Mouse (Mus musculus): ENCODE measurements around the gene Togaram2. TPM values are rescaled to one million over a fixed set of nuclear protein-coding genes. Genes with fewer than 3 reads are reported as not detected.

Gene Togaram2
- total RNA-seq, 4 experiments from 2014 or later, result 1.4 to 2.4 (median 2.1) TPM

DNA sequence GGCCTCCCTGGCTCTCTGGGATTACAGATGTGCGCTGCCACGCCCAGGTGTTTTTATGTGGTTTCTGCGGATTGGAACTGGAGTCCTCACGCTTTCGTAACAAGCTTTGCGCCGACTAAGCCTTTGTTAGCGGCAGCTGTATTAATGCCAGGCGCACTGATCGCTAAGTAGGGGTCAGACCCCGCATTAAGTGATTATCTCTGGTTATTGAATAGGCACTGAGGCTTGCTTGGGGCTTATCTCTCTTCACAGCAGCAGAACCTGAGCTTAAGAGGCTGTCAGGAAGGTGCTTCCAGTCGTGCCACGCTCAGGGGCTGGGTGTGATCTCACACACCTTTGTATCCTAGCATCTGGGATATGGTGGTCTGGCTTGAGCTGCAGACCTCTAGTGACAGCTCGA is 8.6 kb downstream of the Togaram2 start:
- no peak for DNase-seq (ENCODE audit: low spot score in 2 of 2)

- no peak for DNase-seq (ENCODE audit: low spot score in 2 of 2)
Measured at GRCm38 (mm10) chr17:71682379-71682778, 9.3 kb downstream of the Togaram2 start.

DNA sequence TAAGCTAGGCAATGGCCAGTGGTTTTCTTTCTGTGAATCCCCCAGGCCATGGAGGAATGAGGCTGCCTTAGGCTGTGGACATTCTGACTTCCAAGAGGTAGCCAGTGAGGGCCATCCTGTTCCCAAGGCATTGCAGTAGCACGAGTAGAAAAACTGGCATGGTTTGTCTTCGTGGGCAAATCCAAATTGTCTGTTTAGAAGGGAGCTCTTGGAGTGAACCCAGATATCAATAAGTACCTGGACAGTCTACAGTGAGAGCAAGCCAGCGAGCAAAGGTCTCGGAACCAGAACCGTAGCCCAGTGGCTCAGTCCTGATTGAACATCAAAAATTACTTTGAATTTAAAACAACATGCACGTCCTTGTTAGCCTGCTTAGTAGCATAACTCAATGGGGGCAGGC is 10.2 kb downstream of the Togaram2 start:
- no peak for DNase-seq (ENCODE audit: low spot score in 2 of 2)

- DNase-seq (ENCODE audit: low spot score in 2 of 2), result no peak
Measured at GRCm38 (mm10) chr17:71684103-71684608, 11.1 kb downstream of the Togaram2 start.

DNA sequence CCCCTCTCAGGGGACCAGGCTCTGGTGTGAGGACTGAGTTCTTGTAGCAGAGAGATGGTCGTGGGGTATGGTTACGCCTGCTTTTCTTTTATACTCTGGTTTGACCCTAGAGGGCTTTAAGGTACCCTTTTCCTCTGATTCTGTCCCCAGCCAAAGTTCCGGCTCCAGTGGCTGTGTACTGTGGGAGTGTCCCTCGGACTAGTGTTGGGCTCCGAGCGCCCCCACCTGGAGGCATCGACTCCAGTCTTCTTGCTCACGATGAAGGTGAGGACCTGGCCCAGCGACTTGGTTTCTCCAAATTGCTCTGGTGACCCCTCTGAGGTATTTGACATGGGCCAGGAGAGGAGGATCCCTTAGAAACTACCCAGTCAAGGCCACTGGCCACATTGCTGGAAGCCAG is 14.4 kb downstream of the Togaram2 start:
- no peak for DNase-seq (ENCODE audit: low spot score in 2 of 2)

- DNase-seq (ENCODE audit: low spot score in 2 of 2), result no peak
Measured at GRCm38 (mm10) chr17:71689903-71690302, 16.8 kb downstream of the Togaram2 start.

DNA sequence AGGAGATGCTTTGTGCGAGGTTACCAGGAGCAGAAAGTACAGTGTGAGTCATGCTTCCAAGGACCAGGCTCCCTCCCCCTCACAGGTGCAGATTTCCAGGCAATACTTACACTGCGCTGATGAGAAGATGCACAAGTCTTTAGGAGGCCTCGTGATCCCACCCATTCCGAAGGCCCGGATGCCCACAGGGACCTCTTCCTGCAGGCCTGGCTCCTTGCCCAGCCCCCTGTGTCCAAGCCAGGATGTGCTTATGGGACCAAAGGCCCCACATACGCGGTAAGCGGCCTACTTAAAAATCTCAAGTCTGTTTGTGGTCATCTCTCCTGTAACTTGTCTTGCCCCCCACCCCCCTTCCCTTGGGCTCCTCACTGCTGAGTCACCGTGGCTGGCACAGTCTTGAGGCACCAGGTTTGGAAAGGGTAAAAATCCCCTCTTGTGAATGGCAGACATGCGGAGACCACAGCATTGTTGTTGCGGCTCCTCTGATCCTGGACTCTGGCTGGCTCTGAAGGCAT is 18.4 kb downstream of the Togaram2 start:
- no peak for DNase-seq (ENCODE audit: low spot score in 2 of 2)

DNA sequence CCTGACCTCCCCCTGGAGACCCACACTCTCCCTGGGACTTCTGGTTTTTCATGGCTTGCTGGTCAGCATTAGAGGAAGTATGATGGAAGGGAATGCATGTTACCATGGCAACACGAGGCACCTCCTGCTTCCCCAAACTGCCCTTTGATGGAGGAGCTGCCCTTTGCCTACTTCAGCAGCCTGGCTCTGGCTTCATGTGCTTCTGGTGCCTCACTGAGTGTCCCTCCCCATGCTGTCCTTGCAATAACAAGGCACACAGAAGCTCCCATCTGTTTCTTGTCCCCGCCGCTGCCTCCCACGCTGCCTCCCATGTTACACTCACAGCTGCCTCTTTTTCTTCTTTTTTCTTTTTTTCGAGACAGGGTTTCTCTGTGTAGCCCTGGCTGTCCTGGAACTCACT is 20.3 kb downstream of the Togaram2 start:
- no peak for DNase-seq (ENCODE audit: low spot score in 2 of 2)

DNA sequence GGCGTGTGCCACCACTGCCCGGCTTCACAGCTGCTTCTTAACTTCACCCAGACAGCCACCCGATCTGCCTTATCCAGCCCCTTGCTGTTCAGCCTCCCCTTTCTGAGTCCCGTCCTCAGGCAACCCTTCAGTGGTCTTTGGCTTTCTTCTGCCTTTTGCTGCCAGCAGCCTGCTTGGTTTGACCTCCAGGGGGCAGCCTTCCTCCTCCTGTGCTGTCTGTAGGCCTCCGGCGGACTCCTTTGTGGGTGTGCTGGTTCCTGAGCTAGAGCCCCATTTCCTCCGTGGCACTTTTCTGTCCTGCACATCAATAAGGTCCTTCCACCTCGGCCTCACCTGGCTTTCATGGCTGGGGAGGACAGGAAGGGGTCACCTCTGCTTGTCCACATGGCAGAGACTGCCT is 20.7 kb downstream of the Togaram2 start:
- no peak for DNase-seq (ENCODE audit: low spot score in 2 of 2)

GRCm38 (mm10) chr17:71695151-71695550 is 22.1 kb downstream of the Togaram2 start:
- DNase-seq (ENCODE audit: low spot score in 2 of 2), result no peak

- no peak for DNase-seq (ENCODE audit: low spot score in 2 of 2)
Measured at GRCm38 (mm10) chr17:71695716-71696315, 22.8 kb downstream of the Togaram2 start.

DNA sequence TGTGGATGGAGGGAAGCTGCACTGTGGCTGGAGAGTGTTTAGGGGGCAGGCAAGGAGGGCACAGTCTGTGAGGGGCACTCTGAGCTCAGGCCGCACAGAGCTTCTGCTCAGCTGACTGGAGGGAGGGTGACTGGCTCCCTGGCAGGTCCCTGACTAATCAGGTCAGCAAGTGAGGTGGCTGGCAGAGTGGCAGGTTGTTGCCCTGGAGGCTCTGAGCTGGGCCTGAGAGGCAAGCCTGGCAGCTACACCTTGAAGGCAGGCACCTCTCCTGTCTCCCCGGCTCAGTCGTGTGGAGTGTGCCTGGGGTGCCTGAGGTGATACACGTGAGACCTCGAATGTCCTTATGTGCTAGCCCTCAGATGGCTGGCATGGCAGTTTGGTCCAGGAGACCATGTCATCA is 23.3 kb downstream of the Togaram2 start:
- peak; percentile 22 to 64 for DNase-seq (ENCODE audit: low spot score in 2 of 2)

- peak; percentile 38 to 70 for DNase-seq (ENCODE audit: low spot score in 2 of 2)
Measured at GRCm38 (mm10) chr17:71697896-71698618, 25.0 kb downstream of the Togaram2 start.

DNA sequence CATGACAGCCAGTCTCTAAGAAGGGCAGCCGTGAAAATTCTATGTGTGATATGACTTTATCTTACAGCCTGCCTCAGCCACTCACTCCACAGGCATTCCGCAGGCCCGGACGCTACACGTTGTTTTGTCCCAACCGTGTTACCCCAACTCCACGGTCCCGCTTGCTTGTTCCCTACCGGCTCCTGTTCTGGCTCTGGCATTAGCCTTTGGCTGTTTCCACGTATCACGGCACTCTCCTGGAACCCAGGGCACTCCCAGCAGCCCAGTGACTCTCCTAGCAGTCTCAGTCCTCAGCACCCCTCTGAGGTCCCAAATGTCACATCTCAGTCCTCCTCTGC is 25.5 kb downstream of the Togaram2 start:
- no peak for DNase-seq (ENCODE audit: low spot score in 2 of 2)

- no peak for DNase-seq (ENCODE audit: low spot score in 2 of 2)
Measured at GRCm38 (mm10) chr17:71705113-71705512, 32.1 kb downstream of the Togaram2 start.

DNA sequence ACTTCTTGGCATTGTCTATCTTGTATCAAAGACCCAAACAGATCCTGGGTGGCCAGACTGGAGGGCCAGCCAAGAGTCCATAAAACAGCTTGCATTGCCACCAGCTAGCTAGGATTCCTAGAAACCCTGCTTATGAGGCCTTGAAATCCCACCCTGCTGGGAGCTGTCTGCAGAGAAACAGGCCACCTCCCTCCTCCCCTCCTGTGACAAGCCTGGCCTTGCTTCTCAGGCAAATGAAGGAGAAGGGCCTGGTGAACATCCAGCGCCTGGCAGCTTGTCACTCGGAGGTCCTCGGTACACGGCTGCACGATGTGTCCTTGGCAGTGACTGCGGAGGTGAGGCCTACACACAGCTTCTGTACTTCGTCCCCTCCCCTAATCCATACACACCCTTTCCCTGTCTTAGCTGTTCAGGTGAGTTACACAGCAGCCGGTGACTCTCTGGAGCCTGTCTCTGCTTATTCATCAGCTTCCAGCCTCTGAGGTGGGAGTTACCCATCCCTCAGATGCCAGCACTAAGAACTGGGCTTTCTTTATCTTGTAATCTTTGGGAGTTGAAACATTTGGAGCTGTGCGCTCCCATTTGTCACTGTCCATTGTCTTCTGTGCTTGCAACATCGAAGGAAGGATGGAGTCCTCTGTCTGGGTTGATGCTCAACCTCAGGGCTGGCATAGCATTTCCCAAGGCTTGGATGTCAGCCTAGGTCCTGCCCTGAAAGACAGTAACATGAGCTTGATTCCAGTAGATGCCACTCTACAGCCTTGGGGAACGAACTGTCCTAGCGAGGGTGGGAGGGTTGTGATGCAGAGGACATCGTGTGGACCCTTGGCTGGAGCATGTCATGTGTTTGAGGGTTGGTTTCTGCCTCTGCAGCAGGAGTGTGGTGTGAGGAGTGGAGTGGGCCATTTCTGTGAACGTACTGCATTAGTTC is 32.8 kb downstream of the Togaram2 start:
- DNase-seq (ENCODE audit: low spot score in 2 of 2), result peak in 1 of 2 experiments; percentile 20

DNA sequence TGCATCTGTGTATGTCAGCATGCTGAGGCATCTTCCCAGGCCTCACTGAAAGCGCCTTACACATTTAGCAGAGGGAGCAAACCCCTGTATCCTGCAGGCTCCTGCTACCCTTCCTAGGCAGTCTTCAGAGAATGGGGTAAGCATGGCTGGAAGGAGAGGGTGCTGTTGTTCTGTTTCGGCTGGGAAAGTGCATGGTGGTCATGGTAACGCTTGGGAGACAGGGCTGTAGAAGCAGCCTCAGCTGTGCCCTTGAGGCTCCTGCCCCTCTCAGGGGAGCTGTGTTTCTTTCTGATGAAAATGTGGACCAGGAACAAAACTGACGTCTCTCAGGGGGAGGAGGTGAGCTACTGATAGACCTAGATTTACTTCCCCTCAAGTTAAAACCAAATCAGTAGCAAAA is 34.7 kb downstream of the Togaram2 start:
- no peak for DNase-seq (ENCODE audit: low spot score in 2 of 2)

- no peak for DNase-seq (ENCODE audit: low spot score in 2 of 2)
Measured at GRCm38 (mm10) chr17:71712279-71712678, 39.2 kb downstream of the Togaram2 start.

- no peak for DNase-seq (ENCODE audit: low spot score in 2 of 2)
Measured at GRCm38 (mm10) chr17:71715034-71715433, 42.0 kb downstream of the Togaram2 start.

DNA sequence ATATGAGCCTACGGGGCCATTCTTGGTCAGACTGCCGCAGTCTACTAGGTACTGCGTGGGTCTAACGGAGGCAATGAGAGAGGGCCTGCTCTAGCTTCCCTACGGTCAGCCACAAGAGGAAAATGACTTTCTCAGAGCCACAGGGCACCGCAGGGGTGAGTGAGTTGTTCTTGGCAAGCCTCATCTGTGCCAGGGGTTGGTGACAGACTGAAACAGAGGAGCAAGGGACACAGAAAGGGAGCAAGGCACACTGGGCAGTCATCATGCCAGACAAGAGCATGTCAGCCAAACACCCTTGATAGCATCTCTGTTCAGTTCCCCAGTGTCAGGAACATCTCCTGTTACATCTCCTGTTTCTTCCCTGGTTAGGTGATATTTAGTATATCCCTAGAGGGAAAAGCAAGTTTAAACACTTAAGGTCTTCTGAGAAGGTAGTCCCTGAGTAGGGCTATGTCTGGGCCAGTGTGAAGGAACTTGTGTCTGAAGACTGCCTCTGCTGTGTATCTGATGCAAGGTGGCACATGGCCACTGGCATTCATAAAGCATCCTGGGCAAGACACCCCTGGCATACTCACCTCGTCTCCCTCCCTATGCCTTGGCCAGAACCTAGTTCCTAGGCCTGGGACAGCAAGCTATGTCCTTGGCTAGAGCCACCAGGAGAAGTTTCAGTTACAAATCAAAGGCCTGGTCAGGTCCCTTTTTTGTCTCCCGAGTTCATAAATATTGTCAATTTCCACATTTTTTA is 45.0 kb downstream of the Togaram2 start:
- DNase-seq (ENCODE audit: low spot score in 2 of 2), result peak; percentile 38 to 67

DNA sequence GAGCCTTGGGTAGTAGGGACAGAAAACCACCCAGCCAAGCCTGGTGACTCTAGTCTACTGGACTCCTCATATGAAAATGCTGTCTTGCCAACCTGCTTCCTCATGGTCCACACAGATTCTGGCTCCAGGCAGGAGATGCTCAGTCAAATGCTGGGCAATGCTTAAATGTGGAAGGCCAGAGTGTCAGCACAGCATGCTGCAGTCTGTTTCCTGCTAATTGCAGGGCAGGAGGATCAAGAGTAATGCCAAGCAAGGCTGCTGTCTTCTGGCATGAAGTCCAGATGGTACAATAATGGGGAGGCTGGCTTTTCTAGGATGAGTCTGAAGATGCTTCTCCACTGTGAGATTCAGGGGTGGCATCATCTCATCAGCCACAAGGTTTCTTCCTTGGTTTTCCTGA is 47.4 kb downstream of the Togaram2 start:
- no peak for DNase-seq (ENCODE audit: low spot score in 2 of 2)

All from gastrocnemius, adult 8-10 months (tissue).